Comparison of ENCODE assay signal across 9 mouse cellular contexts in genomic region chr8:122678896-122679210, GRCm38 (mm10). TPM values are rescaled to one million over a fixed set of nuclear protein-coding genes. Genes with fewer than 3 reads are reported as not detected.
DNase-seq lines count a peak whose midpoint lies in the region; ATAC-seq and TF ChIP-seq lines count a peak whose summit lies in the region.
"Had no signal": no experiment of that assay in that cellular context is flagged by ENCODE, and none has a peak within 500 bp of the region (broad histone marks: within the 10 kb centered on the region; RNA-seq: fewer than 3 reads in every experiment).

No protein-coding gene starts in this region.

- peak overlapping the region; percentile 96; the same call in 1 of the 2 replicates for H3K27ac ChIP-seq in layer of hippocampus, adult 2 months
- no peak overlapping the region for H3K27ac ChIP-seq in embryonic facial prominence, embryonic 12.5 days
- H3K27ac ChIP-seq in intestine, embryonic 16.5 days (ENCODE audit: low read length): no peak overlapping the region

- peak overlapping the region; percentile 63; the same call in 1 of the 2 replicates for H3K9ac ChIP-seq in embryonic facial prominence, embryonic 12.5 days
- H3K9ac ChIP-seq in intestine, embryonic 16.5 days (ENCODE audit: low read depth, low read length): peak overlapping the region; percentile 81

- no peak for ATAC-seq in embryonic facial prominence, embryonic 12.5 days (ENCODE audit: insufficient number of reproducible peaks, insufficient read depth, low FRiP score, low TSS enrichment)
- ATAC-seq in intestine, embryonic 16.5 days: peak; percentile 0; the same call in 1 of the 2 replicates

- peak overlapping the region; percentile 22 for H3ac ChIP-seq in myocyte (ENCODE audit: control insufficient read depth, insufficient read length)

- peak overlapping the region; percentile 98 for H3K4me2 ChIP-seq in embryonic facial prominence, embryonic 12.5 days (replicated peaks)
- H3K4me2 ChIP-seq in intestine, embryonic 16.5 days (ENCODE audit: low read depth, low read length): peak overlapping the region; percentile 99
- peak overlapping the region; percentile 18 for H3K4me2 ChIP-seq in myocyte (ENCODE audit: low read depth)

- H3K79me2 ChIP-seq in myocyte (ENCODE audit: control insufficient read depth, insufficient read depth): no peaks in the 10 kb centered on the region

- H3K4me1 ChIP-seq in embryonic facial prominence, embryonic 12.5 days: peaks cover 22% of the 10 kb centered on the region
- peaks cover 11% of the 10 kb centered on the region for H3K4me1 ChIP-seq in intestine, embryonic 16.5 days (ENCODE audit: control insufficient read depth, insufficient read depth, low read length)

- H3K9me3 ChIP-seq in embryonic facial prominence, embryonic 12.5 days: no peaks in the 10 kb centered on the region
- H3K9me3 ChIP-seq in intestine, embryonic 16.5 days (ENCODE audit: control insufficient read depth, low read length): no peaks in the 10 kb centered on the region

- peaks cover 87% of the 10 kb centered on the region for H3K27me3 ChIP-seq in embryonic facial prominence, embryonic 12.5 days
- peaks cover 43% of the 10 kb centered on the region for H3K27me3 ChIP-seq in intestine, embryonic 16.5 days (replicated peaks; ENCODE audit: control insufficient read depth, insufficient read depth, low read length)
- H3K27me3 ChIP-seq in myocyte (ENCODE audit: control insufficient read depth, insufficient read depth, insufficient read length): peaks cover 59% of the 10 kb centered on the region

- peak overlapping the region; percentile 82 for H3K4me3 ChIP-seq in layer of hippocampus, adult 2 months
- peak overlapping the region; percentile 66 for H3K4me3 ChIP-seq in embryonic facial prominence, embryonic 12.5 days
- H3K4me3 ChIP-seq in intestine, embryonic 16.5 days (ENCODE audit: low read length): peak overlapping the region; percentile 77
- H3K4me3 ChIP-seq in myocyte: no peak overlapping the region

- WGBS in embryonic facial prominence, embryonic 12.5 days: 0% methylated on average over 14 of the region's 14 CpGs
- 2% methylated on average over 14 of the region's 14 CpGs for WGBS in intestine, embryonic 16.5 days

- no peaks in the 10 kb centered on the region for H3K36me3 ChIP-seq in embryonic facial prominence, embryonic 12.5 days
- no peaks in the 10 kb centered on the region for H3K36me3 ChIP-seq in intestine, embryonic 16.5 days (ENCODE audit: control insufficient read depth, insufficient read depth, low read length)
- H3K36me3 ChIP-seq in myocyte (ENCODE audit: control insufficient read depth, insufficient read depth): no peaks in the 10 kb centered on the region

- no peak for TF ChIP-seq POLR2A in myocyte (IDR thresholded peaks at IDR 0.05; ENCODE audit: insufficient read length, low read depth)

- peak in 1 of 2 experiments; percentile 16 for DNase-seq in layer of hippocampus, adult 2 months (ENCODE audit: low spot score in 2 of 2)
- DNase-seq in layer of hippocampus, adult 11-12 months (ENCODE audit: low spot score): no peak
- DNase-seq in ovary, postnatal 14 days (ENCODE audit: low spot score): no peak
- DNase-seq in testis, postnatal 10 days (ENCODE audit: low spot score): no peak
- no peak for DNase-seq in right cerebral cortex, adult 18-20 months

- no peak for TF ChIP-seq CTCF in layer of hippocampus, adult 2 months (conservative IDR thresholded peaks at IDR 0.05)

TF ChIP-seq in myocyte, 11 proteins besides CTCF, POLR2A, EP300 and RAD21:
- no peak for TF ChIP-seq SRF (IDR thresholded peaks at IDR 0.05; ENCODE audit: control insufficient read depth, insufficient read length, low read depth)
- TF ChIP-seq E2F4 (IDR thresholded peaks at IDR 0.05; ENCODE audit: insufficient read depth): no peak
- TF ChIP-seq MYOD1 (IDR thresholded peaks at IDR 0.05; ENCODE audit: control insufficient read depth in 1 of 3, insufficient read length in 2 of 3, low read depth in 2 of 3): no peak
- no peak for TF ChIP-seq REST (IDR thresholded peaks at IDR 0.05; ENCODE audit: insufficient read depth, insufficient read length)
- TF ChIP-seq CEBPB (IDR thresholded peaks at IDR 0.05; ENCODE audit: insufficient read depth, poor library complexity, severe bottlenecking): no peak
- no peak for TF ChIP-seq TCF12 (IDR thresholded peaks at IDR 0.05; ENCODE audit: insufficient read depth, poor library complexity, severe bottlenecking)
- no peak for TF ChIP-seq MYOG (IDR thresholded peaks at IDR 0.05; ENCODE audit: control insufficient read depth in 1 of 3, insufficient read depth in 1 of 3, insufficient read length in 2 of 3, low read depth in 2 of 3)
- no peak for TF ChIP-seq POLR2AphosphoS2 (IDR thresholded peaks at IDR 0.05; ENCODE audit: insufficient read length, low read depth)
- no peak for TF ChIP-seq MAX (IDR thresholded peaks at IDR 0.05; ENCODE audit: low read depth)
- no peak for TF ChIP-seq USF1 (IDR thresholded peaks at IDR 0.05; ENCODE audit: low read depth)
- no peak for TF ChIP-seq TCF3 (IDR thresholded peaks at IDR 0.05; ENCODE audit: insufficient read length, low read depth)

RNA-seq across cellular contexts. Expression of gene Cbfa2t3, which starts 20.1 kb away (rescaled TPM):
- total RNA-seq in layer of hippocampus, adult 2 months (2021): 10 to 100 TPM; 38.0 to 49.8 TPM
- 3.9 and 4.4 TPM in 2 replicates for polyA plus RNA-seq in embryonic facial prominence, embryonic 12.5 days (2016; fragmentation: Nextera tagmentation; extraction: Ambion mirVana)
- polyA plus RNA-seq in intestine, embryonic 16.5 days (2015; fragmentation: Nextera tagmentation; extraction: Ambion mirVana): 4.1 and 5.2 TPM in 2 replicates
- 29.5 TPM for polyA plus RNA-seq in myocyte (2012; fragmentation: generic; extraction: Trizol)

RNA-seq across cellular contexts. Expression of gene Pabpn1l, which starts 56.3 kb away (rescaled TPM):
- total RNA-seq in layer of hippocampus, adult 2 months (2021): under 1 TPM in 1 of 2 experiments, not detected in 1; 0.52 TPM
- polyA plus RNA-seq in embryonic facial prominence, embryonic 12.5 days (2016; fragmentation: Nextera tagmentation; extraction: Ambion mirVana): not detected in 2 replicates
- polyA plus RNA-seq in intestine, embryonic 16.5 days (2015; fragmentation: Nextera tagmentation; extraction: Ambion mirVana): 0.23 TPM in 1 of 2 replicates, not detected in the other
- 0.55 TPM for polyA plus RNA-seq in myocyte (2012; fragmentation: generic; extraction: Trizol)
- total RNA-seq: gastrocnemius, postnatal 36 days had no signal

Comparison
In these comparisons a context has a peak if more than half of its experiments do, and no peak if none do; other contexts are left out.
1. H3K4me2 ChIP-seq: peak in every context shown above with its lines; median percentile 99 in intestine, embryonic 16.5 days; 98 in embryonic facial prominence, embryonic 12.5 days; 18 in myocyte.